Mouse (Mus musculus): ENCODE measurements around the gene Slc16a5. TPM values are rescaled to one million over a fixed set of nuclear protein-coding genes. Genes with fewer than 3 reads are reported as not detected.

Slc16a5 gene
- polyA plus RNA-seq, 1 experiment = not detected

DNA sequence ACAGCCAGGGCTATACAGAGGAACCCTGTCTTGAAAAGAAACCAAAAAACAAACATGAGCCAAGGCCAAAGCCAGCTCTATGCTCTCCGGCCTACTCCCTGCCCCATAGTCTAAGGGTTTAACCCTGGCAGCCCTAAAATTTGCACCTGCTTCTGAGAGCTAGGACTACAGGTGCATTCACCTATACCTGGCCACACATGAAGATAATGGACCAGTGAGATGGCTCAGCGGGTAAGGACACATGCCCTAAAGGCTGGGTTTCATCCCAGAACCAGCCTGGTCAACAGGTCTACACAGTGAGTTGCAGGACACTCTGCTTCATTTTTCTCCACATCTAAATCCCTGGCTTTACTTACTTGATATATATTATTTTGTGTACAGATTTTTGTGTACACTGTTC lies 60.0 kb downstream of the Slc16a5 start:
- TF ChIP-seq POLR2A (IDR thresholded peaks at IDR 0.05; ENCODE audit: borderline replicate concordance, extremely low read depth, insufficient read depth, insufficient read length, poor library complexity, severe bottlenecking) (no peak), CTCF (IDR thresholded peaks at IDR 0.05; ENCODE audit: borderline replicate concordance, extremely low read depth, insufficient read depth, insufficient read length) (no peak)
- DNase-seq (ENCODE audit: low read depth) = no peak

DNA sequence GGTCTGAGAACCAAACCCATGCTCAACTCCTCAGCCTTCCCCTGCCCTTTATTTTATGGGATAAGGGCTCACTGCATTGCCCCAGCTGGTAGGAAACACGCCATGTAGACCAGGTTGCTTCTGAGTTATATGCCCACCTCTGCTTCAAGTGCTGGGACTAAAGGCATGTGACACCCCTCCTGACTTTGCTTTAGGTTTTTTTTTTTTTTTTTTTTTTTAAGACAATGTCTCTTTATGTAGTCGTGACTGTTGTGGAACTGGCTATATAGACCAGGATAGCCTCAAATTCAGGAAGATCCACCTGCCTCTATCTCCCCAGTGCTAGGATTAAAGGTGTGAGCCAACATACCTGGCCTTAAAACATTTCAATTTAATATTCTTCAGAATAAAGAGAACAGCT lies 60.4 kb downstream of the Slc16a5 start:
- DNase-seq (ENCODE audit: low read depth) = no peak
- TF ChIP-seq CTCF (IDR thresholded peaks at IDR 0.05; ENCODE audit: borderline replicate concordance, extremely low read depth, insufficient read depth, insufficient read length) (no peak), POLR2A (IDR thresholded peaks at IDR 0.05; ENCODE audit: borderline replicate concordance, extremely low read depth, insufficient read depth, insufficient read length, poor library complexity, severe bottlenecking) (no peak)

Other genes with a start within 250 kb of the Slc16a5 start
- gene Grin2c, start 195.2 kb upstream of the Slc16a5 start, polyA plus RNA-seq (2012; rRNA removed) = 0.89 and 1.2 TPM in 2 replicates
- 26.1 and 32.4 TPM in 2 replicates for gene Fdxr, start 185.4 kb upstream of the Slc16a5 start, polyA plus RNA-seq (2012; rRNA removed)
- 1.6 and 2.4 TPM in 2 replicates for gene Fads6, start 164.8 kb upstream of the Slc16a5 start, polyA plus RNA-seq (2012; rRNA removed)
- gene Otop2, start 155.3 kb upstream of the Slc16a5 start, polyA plus RNA-seq (2012; rRNA removed) = 0.13 and 0.15 TPM in 2 replicates
- 0.04 and 0.11 TPM in 2 replicates for gene Ush1g, start 140.4 kb upstream of the Slc16a5 start, polyA plus RNA-seq (2012; rRNA removed)
- gene Otop3, start 127.7 kb upstream of the Slc16a5 start, polyA plus RNA-seq (2012; rRNA removed) = 0.29 and 0.64 TPM in 2 replicates
- 61.7 and 64.8 TPM in 2 replicates for gene Hid1, start 94.7 kb upstream of the Slc16a5 start, polyA plus RNA-seq (2012; rRNA removed)
- gene Cdr2l, start 80.6 kb upstream of the Slc16a5 start, polyA plus RNA-seq (2012; rRNA removed) = 39.1 and 50.8 TPM in 2 replicates
- gene Mrpl58, start 58.7 kb upstream of the Slc16a5 start, polyA plus RNA-seq (2012; rRNA removed) = 115 and 126 TPM in 2 replicates
- 399 and 402 TPM in 2 replicates for gene Atp5h, start 42.5 kb upstream of the Slc16a5 start, polyA plus RNA-seq (2012; rRNA removed)
- 45.9 and 46.8 TPM in 2 replicates for gene Kctd2, start 42.3 kb upstream of the Slc16a5 start, polyA plus RNA-seq (2012; rRNA removed)
- 0.04 and 0.12 TPM in 2 replicates for gene Trim80, start 21.9 kb upstream of the Slc16a5 start, polyA plus RNA-seq (2012; rRNA removed)
- 12.4 and 15.1 TPM in 2 replicates for gene Armc7, start 13.2 kb downstream of the Slc16a5 start, polyA plus RNA-seq (2012; rRNA removed)
- 67.9 and 84.3 TPM in 2 replicates for gene Nt5c, start 29.4 kb downstream of the Slc16a5 start, polyA plus RNA-seq (2012; rRNA removed)
- gene Jpt1, start 51.9 kb downstream of the Slc16a5 start, polyA plus RNA-seq (2012; rRNA removed) = 1,229 and 1,645 TPM in 2 replicates
- 702 and 773 TPM in 2 replicates for gene Sumo2, start 73.8 kb downstream of the Slc16a5 start, polyA plus RNA-seq (2012; rRNA removed)
- gene Nup85, start 102.0 kb downstream of the Slc16a5 start, polyA plus RNA-seq (2012; rRNA removed) = 105 and 168 TPM in 2 replicates
- gene Mrps7, start 141.5 kb downstream of the Slc16a5 start, polyA plus RNA-seq (2012; rRNA removed) = 35.5 and 36.7 TPM in 2 replicates
- gene Gga3, start 141.6 kb downstream of the Slc16a5 start, polyA plus RNA-seq (2012; rRNA removed) = 43.3 and 57.1 TPM in 2 replicates
- 18.0 and 19.2 TPM in 2 replicates for gene Mif4gd, start 150.5 kb downstream of the Slc16a5 start, polyA plus RNA-seq (2012; rRNA removed)
- gene Slc25a19, start 165.8 kb downstream of the Slc16a5 start, polyA plus RNA-seq (2012; rRNA removed) = 55.1 and 71.1 TPM in 2 replicates
- 124 and 127 TPM in 2 replicates for gene Grb2, start 246.1 kb downstream of the Slc16a5 start, polyA plus RNA-seq (2012; rRNA removed)

Measured in brain, embryonic 14.5 days (tissue).